In genomic region chr3:101026741-101027140, GRCm38 (mm10) we compare ENCODE assay signal across 28 mouse cellular contexts. TPM values are rescaled to one million over a fixed set of nuclear protein-coding genes. Genes with fewer than 3 reads are reported as not detected.
DNase-seq lines count a peak whose midpoint lies in the region; ATAC-seq lines count a peak whose summit lies in the region.
"Had no signal": no experiment of that assay in that cellular context is flagged by ENCODE, and none has a peak within 500 bp of the region (broad histone marks: within the 10 kb centered on the region; RNA-seq: fewer than 3 reads in every experiment).

No protein-coding gene starts in this region.

- no peak for DNase-seq in heart, embryonic 10.5 days (ENCODE audit: low spot score)
- no peak for DNase-seq in lung, postnatal 14 days
- DNase-seq in midbrain, embryonic 11.5 days (ENCODE audit: low spot score, missing footprints): peak; percentile 17
- DNase-seq: adrenal gland, adult 8-10 months; adrenal gland, postnatal 25 days; cerebellum, adult 11-12 months; cerebellum, adult 8-10 months; cerebellum, postnatal 10 days; cerebellum, postnatal 36 days; embryo, embryonic 11 days; gastrocnemius, adult 2 months; gastrocnemius, postnatal 14 days; heart, adult 11 months; heart, postnatal 14 days had no signal

- H3K36me3 ChIP-seq in heart, embryonic 12.5 days: no peaks in the 10 kb centered on the region
- H3K36me3 ChIP-seq in heart, embryonic 11.5 days (ENCODE audit: control insufficient read depth, insufficient read depth, low read length): no peaks in the 10 kb centered on the region
- no peaks in the 10 kb centered on the region for H3K36me3 ChIP-seq in heart, embryonic 15.5 days
- H3K36me3 ChIP-seq in heart, embryonic 10.5 days: no peaks in the 10 kb centered on the region
- no peaks in the 10 kb centered on the region for H3K36me3 ChIP-seq in lung, embryonic 16.5 days (ENCODE audit: control insufficient read depth, insufficient read depth, low read length)
- H3K36me3 ChIP-seq in midbrain, embryonic 11.5 days (ENCODE audit: control insufficient read depth, insufficient read depth, low read length): no peaks in the 10 kb centered on the region
- no peaks in the 10 kb centered on the region for H3K36me3 ChIP-seq in midbrain, embryonic 13.5 days
- H3K36me3 ChIP-seq: embryonic facial prominence, embryonic 10.5 days; embryonic facial prominence, embryonic 13.5 days; forebrain, embryonic 12.5 days; forebrain, embryonic 15.5 days; hindbrain, embryonic 12.5 days; hindbrain, embryonic 15.5 days had no signal

- H3K4me2 ChIP-seq in heart, embryonic 12.5 days: no peak overlapping the region; the same call in 1 of the 2 replicates
- no peak overlapping the region for H3K4me2 ChIP-seq in heart, embryonic 11.5 days
- H3K4me2 ChIP-seq in heart, embryonic 15.5 days: peak overlapping the region; percentile 4; the same call in 1 of the 2 replicates
- no peak overlapping the region for H3K4me2 ChIP-seq in lung, embryonic 16.5 days (ENCODE audit: low read depth, low read length)
- H3K4me2 ChIP-seq in midbrain, embryonic 11.5 days: no peak overlapping the region
- H3K4me2 ChIP-seq in midbrain, embryonic 13.5 days (replicated peaks): no peak overlapping the region
- H3K4me2 ChIP-seq: embryonic facial prominence, embryonic 13.5 days; forebrain, embryonic 12.5 days; forebrain, embryonic 15.5 days; hindbrain, embryonic 12.5 days; hindbrain, embryonic 15.5 days had no signal

- WGBS in heart, embryonic 12.5 days: 43% methylated on average over 1 of the region's 1 CpGs
- WGBS in heart, embryonic 11.5 days (ENCODE audit: insufficient replicate concordance): 59% methylated on average over 1 of the region's 1 CpGs
- WGBS in heart, embryonic 15.5 days: 48% methylated on average over 1 of the region's 1 CpGs
- WGBS in heart, embryonic 10.5 days: 39% methylated on average over 1 of the region's 1 CpGs
- WGBS in lung, embryonic 16.5 days: 53% methylated on average over 1 of the region's 1 CpGs
- WGBS in midbrain, embryonic 11.5 days: 76% methylated on average over 1 of the region's 1 CpGs
- 78% methylated on average over 1 of the region's 1 CpGs for WGBS in midbrain, embryonic 13.5 days

- peaks cover 24% of the 10 kb centered on the region for H3K4me1 ChIP-seq in heart, embryonic 12.5 days (replicated peaks)
- peaks cover 10% of the 10 kb centered on the region for H3K4me1 ChIP-seq in heart, embryonic 11.5 days (ENCODE audit: control insufficient read depth, insufficient read depth, low read length)
- peaks cover 24% of the 10 kb centered on the region for H3K4me1 ChIP-seq in heart, embryonic 15.5 days (replicated peaks)
- peaks cover 24% of the 10 kb centered on the region for H3K4me1 ChIP-seq in heart, embryonic 10.5 days
- H3K4me1 ChIP-seq in lung, embryonic 16.5 days (replicated peaks; ENCODE audit: control insufficient read depth, insufficient read depth, low read length): peaks cover 8% of the 10 kb centered on the region
- H3K4me1 ChIP-seq in midbrain, embryonic 11.5 days (ENCODE audit: control insufficient read depth, insufficient read depth, low read length): no peaks in the 10 kb centered on the region
- no peaks in the 10 kb centered on the region for H3K4me1 ChIP-seq in midbrain, embryonic 13.5 days (replicated peaks)
- H3K4me1 ChIP-seq: forebrain, embryonic 12.5 days; forebrain, embryonic 15.5 days; hindbrain, embryonic 12.5 days; hindbrain, embryonic 15.5 days had no signal

- no peaks in the 10 kb centered on the region for H3K9me3 ChIP-seq in heart, embryonic 12.5 days (replicated peaks)
- no peaks in the 10 kb centered on the region for H3K9me3 ChIP-seq in heart, embryonic 11.5 days (replicated peaks; ENCODE audit: control insufficient read depth, low read length)
- no peaks in the 10 kb centered on the region for H3K9me3 ChIP-seq in heart, embryonic 15.5 days (replicated peaks)
- no peaks in the 10 kb centered on the region for H3K9me3 ChIP-seq in heart, embryonic 10.5 days
- H3K9me3 ChIP-seq in lung, embryonic 16.5 days (ENCODE audit: control insufficient read depth, low read length): no peaks in the 10 kb centered on the region
- no peaks in the 10 kb centered on the region for H3K9me3 ChIP-seq in midbrain, embryonic 11.5 days (ENCODE audit: control insufficient read depth, low read length)
- no peaks in the 10 kb centered on the region for H3K9me3 ChIP-seq in midbrain, embryonic 13.5 days
- H3K9me3 ChIP-seq: embryonic facial prominence, embryonic 10.5 days; embryonic facial prominence, embryonic 13.5 days; forebrain, embryonic 12.5 days; forebrain, embryonic 15.5 days; hindbrain, embryonic 12.5 days; hindbrain, embryonic 15.5 days had no signal

- no peak overlapping the region for H3K9ac ChIP-seq in heart, embryonic 12.5 days
- no peak overlapping the region for H3K9ac ChIP-seq in heart, embryonic 11.5 days (ENCODE audit: low read depth, low read length)
- no peak overlapping the region for H3K9ac ChIP-seq in heart, embryonic 15.5 days
- no peak overlapping the region for H3K9ac ChIP-seq in lung, embryonic 16.5 days (ENCODE audit: low read length)
- H3K9ac ChIP-seq in midbrain, embryonic 11.5 days (ENCODE audit: low read length): no peak overlapping the region
- no peak overlapping the region for H3K9ac ChIP-seq in midbrain, embryonic 13.5 days (replicated peaks)
- H3K9ac ChIP-seq: embryonic facial prominence, embryonic 13.5 days; forebrain, embryonic 12.5 days; forebrain, embryonic 15.5 days; hindbrain, embryonic 12.5 days; hindbrain, embryonic 15.5 days had no signal

- H3K27ac ChIP-seq in heart, embryonic 12.5 days (ENCODE audit: poor library complexity, severe bottlenecking): peak overlapping the region; percentile 48; the same call in 1 of the 2 replicates
- H3K27ac ChIP-seq in heart, embryonic 11.5 days (ENCODE audit: low read depth, low read length): no peak overlapping the region
- peak overlapping the region; percentile 41 for H3K27ac ChIP-seq in heart, embryonic 15.5 days
- H3K27ac ChIP-seq in heart, embryonic 10.5 days: no peak overlapping the region
- H3K27ac ChIP-seq in lung, embryonic 16.5 days (ENCODE audit: low read length): no peak overlapping the region; the same call in 1 of the 2 replicates
- H3K27ac ChIP-seq in midbrain, embryonic 11.5 days (ENCODE audit: low read depth, low read length): no peak overlapping the region
- H3K27ac ChIP-seq in midbrain, embryonic 13.5 days: no peak overlapping the region
- H3K27ac ChIP-seq: embryonic facial prominence, embryonic 10.5 days; embryonic facial prominence, embryonic 13.5 days; forebrain, embryonic 12.5 days; forebrain, embryonic 15.5 days; gastrocnemius, adult 2 months; hindbrain, embryonic 12.5 days; hindbrain, embryonic 15.5 days had no signal

- no peak overlapping the region for H3K4me3 ChIP-seq in heart, embryonic 12.5 days
- no peak overlapping the region for H3K4me3 ChIP-seq in heart, embryonic 11.5 days (ENCODE audit: low read depth, low read length)
- H3K4me3 ChIP-seq in heart, embryonic 15.5 days: no peak overlapping the region
- no peak overlapping the region for H3K4me3 ChIP-seq in heart, embryonic 10.5 days
- H3K4me3 ChIP-seq in lung, embryonic 16.5 days (ENCODE audit: low read length): no peak overlapping the region
- H3K4me3 ChIP-seq in midbrain, embryonic 11.5 days (ENCODE audit: low read depth, low read length): no peak overlapping the region
- H3K4me3 ChIP-seq in midbrain, embryonic 13.5 days (replicated peaks): no peak overlapping the region
- H3K4me3 ChIP-seq: embryonic facial prominence, embryonic 10.5 days; embryonic facial prominence, embryonic 13.5 days; erythroblast, embryonic 14.5 days; forebrain, embryonic 12.5 days; forebrain, embryonic 15.5 days; gastrocnemius, adult 2 months; hindbrain, embryonic 12.5 days; hindbrain, embryonic 15.5 days had no signal

- peak; percentile 77 for ATAC-seq in heart, embryonic 12.5 days (ENCODE audit: insufficient number of reproducible peaks, low FRiP score)
- no peak for ATAC-seq in heart, embryonic 11.5 days (replicated peaks; ENCODE audit: insufficient number of reproducible peaks, low FRiP score, low TSS enrichment)
- ATAC-seq in heart, embryonic 15.5 days (replicated peaks; ENCODE audit: insufficient number of reproducible peaks, insufficient read depth, low FRiP score, low read depth): peak; percentile 73
- ATAC-seq in lung, embryonic 16.5 days (ENCODE audit: low read depth): peak; percentile 47; the same call in 1 of the 2 replicates
- ATAC-seq in midbrain, embryonic 11.5 days (ENCODE audit: low FRiP score): no peak
- no peak for ATAC-seq in midbrain, embryonic 13.5 days
- ATAC-seq: activated CD4-positive, CD25-positive, alpha-beta regulatory T cell, adult 4 months; forebrain, embryonic 15.5 days; intestine, postnatal 0 days had no signal

- H3K27me3 ChIP-seq in heart, embryonic 12.5 days (replicated peaks): no peaks in the 10 kb centered on the region
- H3K27me3 ChIP-seq in heart, embryonic 11.5 days (ENCODE audit: control insufficient read depth, insufficient read depth, low read length): no peaks in the 10 kb centered on the region
- no peaks in the 10 kb centered on the region for H3K27me3 ChIP-seq in heart, embryonic 15.5 days
- no peaks in the 10 kb centered on the region for H3K27me3 ChIP-seq in heart, embryonic 10.5 days (ENCODE audit: insufficient read depth, poor library complexity, severe bottlenecking)
- H3K27me3 ChIP-seq in lung, embryonic 16.5 days (ENCODE audit: control insufficient read depth, insufficient read depth, low read depth, low read length): no peaks in the 10 kb centered on the region
- no peaks in the 10 kb centered on the region for H3K27me3 ChIP-seq in midbrain, embryonic 11.5 days (ENCODE audit: control insufficient read depth, insufficient read depth, low read length)
- no peaks in the 10 kb centered on the region for H3K27me3 ChIP-seq in midbrain, embryonic 13.5 days
- H3K27me3 ChIP-seq: embryonic facial prominence, embryonic 13.5 days; forebrain, embryonic 12.5 days; forebrain, embryonic 15.5 days; hindbrain, embryonic 12.5 days; hindbrain, embryonic 15.5 days had no signal

RNA-seq across cellular contexts. Expression of gene Cd101, which starts 2.6 kb away (rescaled TPM):
- polyA plus RNA-seq in heart, embryonic 12.5 days (2016; fragmentation: Nextera tagmentation; extraction: Ambion mirVana): 0.27 and 0.46 TPM in 2 replicates
- polyA plus RNA-seq in heart, embryonic 11.5 days (2014; fragmentation: Nextera tagmentation; extraction: Ambion mirVana): 0.26 and 0.45 TPM in 2 replicates
- polyA plus RNA-seq in heart, embryonic 15.5 days (2015; fragmentation: Nextera tagmentation; extraction: Ambion mirVana): 0.27 and 0.33 TPM in 2 replicates
- 0.34 and 0.50 TPM in 2 replicates for polyA plus RNA-seq in heart, embryonic 10.5 days (2016; fragmentation: Nextera tagmentation; extraction: Ambion mirVana)
- 0.28 and 0.39 TPM in 2 replicates for polyA plus RNA-seq in lung, embryonic 16.5 days (2015; fragmentation: Nextera tagmentation; extraction: Ambion mirVana)
- not detected in 2 replicates for polyA plus RNA-seq in midbrain, embryonic 11.5 days (2014; fragmentation: Nextera tagmentation; extraction: Ambion mirVana)
- 0.06 TPM in 1 of 2 replicates, not detected in the other for polyA plus RNA-seq in midbrain, embryonic 13.5 days (2015; fragmentation: Nextera tagmentation; extraction: Ambion mirVana)
- polyA plus RNA-seq: embryonic facial prominence, embryonic 10.5 days; erythroblast, embryonic 14.5 days; hindbrain, embryonic 12.5 days had no signal

RNA-seq across cellular contexts. Expression of gene Ttf2, which starts 57.3 kb away (rescaled TPM):
- polyA plus RNA-seq in heart, embryonic 12.5 days (2016; fragmentation: Nextera tagmentation; extraction: Ambion mirVana): 15.2 and 15.7 TPM in 2 replicates
- polyA plus RNA-seq in heart, embryonic 11.5 days (2014; fragmentation: Nextera tagmentation; extraction: Ambion mirVana): 12.9 and 15.8 TPM in 2 replicates
- 8.2 and 10.8 TPM in 2 replicates for polyA plus RNA-seq in heart, embryonic 15.5 days (2015; fragmentation: Nextera tagmentation; extraction: Ambion mirVana)
- polyA plus RNA-seq in heart, embryonic 10.5 days (2016; fragmentation: Nextera tagmentation; extraction: Ambion mirVana): 18.0 and 18.1 TPM in 2 replicates
- 15.5 and 18.2 TPM in 2 replicates for polyA plus RNA-seq in lung, embryonic 16.5 days (2015; fragmentation: Nextera tagmentation; extraction: Ambion mirVana)
- 24.7 and 26.9 TPM in 2 replicates for polyA plus RNA-seq in midbrain, embryonic 11.5 days (2014; fragmentation: Nextera tagmentation; extraction: Ambion mirVana)
- 8.3 TPM in 2 replicates for polyA plus RNA-seq in midbrain, embryonic 13.5 days (2015; fragmentation: Nextera tagmentation; extraction: Ambion mirVana)

Comparison
In these comparisons a context has a peak if more than half of its experiments do, and no peak if none do; other contexts are left out.
1. ATAC-seq: peak in heart, embryonic 12.5 days (single experiment), heart, embryonic 15.5 days (single experiment) and lung, embryonic 16.5 days (single experiment); none in heart, embryonic 11.5 days (single experiment), midbrain, embryonic 11.5 days (single experiment) and midbrain, embryonic 13.5 days (single experiment).
2. H3K27ac ChIP-seq: peak in heart, embryonic 12.5 days (single experiment) and heart, embryonic 15.5 days (single experiment); none in heart, embryonic 11.5 days (single experiment), heart, embryonic 10.5 days (single experiment), lung, embryonic 16.5 days (single experiment), midbrain, embryonic 11.5 days (single experiment) and midbrain, embryonic 13.5 days (single experiment).